Mouse (Mus musculus) megakaryocyte, embryonic 14.5 days (primary cell): Measurements from ENCODE around the gene Cep295.

Experiments used
- FLI1 ChIP-seq: IDR thresholded peaks from 2 replicates; pipeline ENCODE4 v1.6.1; 2012; ENCODE audit warnings: low read length, inconsistent platforms, mixed read lengths
- GATA1 ChIP-seq: IDR thresholded peaks from 3 replicates; pipeline ENCODE4 v1.6.1; 2012; ENCODE audit warnings: mixed read lengths, low read length, inconsistent platforms, borderline replicate concordance

DNA sequence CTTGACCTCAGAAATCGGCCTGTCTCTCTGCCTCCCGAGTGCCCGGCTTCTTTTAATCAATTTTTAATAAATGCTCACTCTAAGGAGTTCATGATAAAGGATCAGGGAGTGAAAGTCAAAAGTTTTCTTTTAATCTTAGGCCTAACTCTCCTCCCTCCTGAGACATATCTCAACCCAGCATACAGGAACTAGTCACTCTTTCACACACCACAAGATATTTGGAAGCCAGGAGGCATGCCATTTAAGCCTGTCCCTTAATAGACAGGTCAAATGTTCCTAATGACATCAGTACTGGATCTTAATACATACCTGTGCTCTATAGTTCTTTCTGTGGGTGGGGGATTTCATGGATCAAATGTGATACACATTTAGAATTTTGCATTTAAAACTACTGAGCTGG lies 79.2 kb downstream of the Cep295 start:
- no peak for TF ChIP-seq FLI1
- TF ChIP-seq GATA1: no peak
